Mouse (Mus musculus) midbrain, embryonic 15.5 days (tissue): Measurements from ENCODE around the gene Rras2. TPM values are rescaled to one million over a fixed set of nuclear protein-coding genes. Genes with fewer than 3 reads are reported as not detected.

Source experiments
- ATAC-seq: fragments of 200-750 bp; cut with Nextera tagmentation; replicated peaks from 2 replicates; pipeline ENCODE4 v1.8.0; 2017; ENCODE audit warnings: moderate TSS enrichment
- H3K27ac ChIP-seq: fragments of 300-500 bp; sonication (generic); 2 replicates; pipeline ENCODE4 v1.5.1; 2015; ENCODE audit warnings: mild to moderate bottlenecking, inconsistent platforms
- H3K27me3 ChIP-seq: fragments of 300-500 bp; sonication (generic); replicated peaks from 2 replicates; pipeline ENCODE4 v1.6.1; 2015; ENCODE audit warnings: inconsistent platforms
- H3K36me3 ChIP-seq: fragments of 300-500 bp; sonication (generic); replicated peaks from 2 replicates; pipeline ENCODE4 v1.6.1; 2015; ENCODE audit warnings: inconsistent platforms
- H3K4me1 ChIP-seq: fragments of 300-500 bp; sonication (generic); 2 replicates; pipeline ENCODE4 v1.6.1; 2015; ENCODE audit warnings: inconsistent platforms
- H3K4me2 ChIP-seq: fragments of 300-500 bp; sonication (generic); 2 replicates; pipeline ENCODE4 v1.6.1; 2015; ENCODE audit warnings: inconsistent platforms, mild to moderate bottlenecking, moderate library complexity
- H3K4me3 ChIP-seq: fragments of 300-500 bp; sonication (generic); 2 replicates; pipeline ENCODE4 v1.5.1; 2015; ENCODE audit warnings: mild to moderate bottlenecking, inconsistent platforms
- H3K9ac ChIP-seq: fragments of 300-500 bp; sonication (generic); 2 replicates; pipeline ENCODE4 v1.6.1; 2015; ENCODE audit warnings: mild to moderate bottlenecking, inconsistent platforms
- H3K9me3 ChIP-seq: fragments of 300-500 bp; sonication (generic); 2 replicates; pipeline ENCODE4 v1.6.1; 2016; ENCODE audit warnings: inconsistent platforms
- WGBS: fragments of 180-500 bp; shearing (Covaris S2); methylation state at CpG from one replicate; pipeline ENCODE4 v1.1.7; 2015; ENCODE audit warnings: mixed read lengths; 5-methylcytosine and 5-hydroxymethylcytosine counted together
- polyA plus RNA-seq: library from polyadenylated mRNA; unstranded; fragments of >200 nt; fragmentation: Nextera tagmentation; extraction: Ambion mirVana; gene quantifications from 2 replicates; pipeline ENCODE4 v1.2.1, GENCODE M21; 2015

Rras2 gene
- polyA plus RNA-seq, 1 experiment from 2014 or later = 21.6 TPM

- no peaks in the 10 kb centered on the region for H3K9me3 ChIP-seq
- H3K4me1 ChIP-seq = peaks cover 9% of the 10 kb centered on the region
- no peak for ATAC-seq
- H3K9ac ChIP-seq = no peak overlapping the region
- no peaks in the 10 kb centered on the region for H3K36me3 ChIP-seq
- H3K27me3 ChIP-seq = no peaks in the 10 kb centered on the region
- no peak overlapping the region for H3K4me2 ChIP-seq
- H3K27ac ChIP-seq = no peak overlapping the region
- no peak overlapping the region for H3K4me3 ChIP-seq
- 32% methylated on average over 11 of the region's 11 CpGs for WGBS
Observed at GRCm38 (mm10) chr7:114065407-114066185, 52.0 kb downstream of the Rras2 start.

- H3K9ac ChIP-seq = no peak overlapping the region
- H3K4me3 ChIP-seq = no peak overlapping the region
- H3K4me2 ChIP-seq = no peak overlapping the region
- 82% methylated on average over 6 of the region's 6 CpGs for WGBS
- H3K9me3 ChIP-seq = no peaks in the 10 kb centered on the region
- H3K27ac ChIP-seq = no peak overlapping the region
- H3K36me3 ChIP-seq = no peaks in the 10 kb centered on the region
- peaks cover 9% of the 10 kb centered on the region for H3K4me1 ChIP-seq
- no peak for ATAC-seq
- H3K27me3 ChIP-seq = no peaks in the 10 kb centered on the region
Observed at GRCm38 (mm10) chr7:114063966-114064365, 53.6 kb downstream of the Rras2 start.

GRCm38 (mm10) chr7:114063534-114063933 lies 54.0 kb downstream of the Rras2 start:
- H3K27me3 ChIP-seq = no peaks in the 10 kb centered on the region
- no peak overlapping the region for H3K27ac ChIP-seq
- peaks cover 9% of the 10 kb centered on the region for H3K4me1 ChIP-seq
- H3K9me3 ChIP-seq = no peaks in the 10 kb centered on the region
- no peak for ATAC-seq
- no peaks in the 10 kb centered on the region for H3K36me3 ChIP-seq
- no peak overlapping the region for H3K4me2 ChIP-seq
- WGBS = 68% methylated on average over 8 of the region's 8 CpGs
- H3K9ac ChIP-seq = no peak overlapping the region
- H3K4me3 ChIP-seq = no peak overlapping the region

- H3K4me2 ChIP-seq = no peak overlapping the region
- H3K4me3 ChIP-seq = no peak overlapping the region
- WGBS = 73% methylated on average over 1 of the region's 1 CpGs
- no peaks in the 10 kb centered on the region for H3K36me3 ChIP-seq
- no peak overlapping the region for H3K27ac ChIP-seq
- ATAC-seq = no peak
- no peaks in the 10 kb centered on the region for H3K27me3 ChIP-seq
- H3K9ac ChIP-seq = no peak overlapping the region
- H3K9me3 ChIP-seq = no peaks in the 10 kb centered on the region
- peaks cover 9% of the 10 kb centered on the region for H3K4me1 ChIP-seq
Observed at GRCm38 (mm10) chr7:114062451-114062850, 55.1 kb downstream of the Rras2 start.

GRCm38 (mm10) chr7:114060445-114060844 lies 57.1 kb downstream of the Rras2 start:
- WGBS = 94% methylated on average over 6 of the region's 6 CpGs
- Histone ChIP-seq H3K4me1 (no peaks in the 10 kb centered on the region), H3K36me3 (no peaks in the 10 kb centered on the region), H3K4me3 (no peak overlapping the region), H3K9me3 (no peaks in the 10 kb centered on the region), H3K4me2 (no peak overlapping the region), H3K9ac (no peak overlapping the region), H3K27ac (no peak overlapping the region), H3K27me3 (no peaks in the 10 kb centered on the region)
- no peak for ATAC-seq

GRCm38 (mm10) chr7:114058927-114059441 lies 58.6 kb downstream of the Rras2 start:
- Histone ChIP-seq H3K27me3 (no peaks in the 10 kb centered on the region), H3K9ac (no peak overlapping the region), H3K4me3 (no peak overlapping the region), H3K4me2 (no peak overlapping the region), H3K36me3 (no peaks in the 10 kb centered on the region), H3K9me3 (no peaks in the 10 kb centered on the region), H3K27ac (0 out of 2 replicates have a peak overlapping the region, but pooled peaks have one; percentile 31), H3K4me1 (no peaks in the 10 kb centered on the region)
- WGBS = 59% methylated on average over 6 of the region's 6 CpGs
- peak; percentile 56; the same call in 1 of the 2 replicates for ATAC-seq

- Histone ChIP-seq H3K4me3 (no peak overlapping the region), H3K9ac (no peak overlapping the region), H3K27me3 (no peaks in the 10 kb centered on the region), H3K27ac (no peak overlapping the region), H3K4me2 (no peak overlapping the region), H3K4me1 (no peaks in the 10 kb centered on the region), H3K36me3 (no peaks in the 10 kb centered on the region), H3K9me3 (no peaks in the 10 kb centered on the region)
- ATAC-seq = no peak
- WGBS = 94% methylated on average over 16 of the region's 16 CpGs
Observed at GRCm38 (mm10) chr7:114058166-114058565, 59.4 kb downstream of the Rras2 start.

GRCm38 (mm10) chr7:114053720-114054119 lies 63.9 kb downstream of the Rras2 start:
- Histone ChIP-seq H3K4me2 (no peak overlapping the region), H3K27ac (no peak overlapping the region), H3K9me3 (no peaks in the 10 kb centered on the region), H3K27me3 (no peaks in the 10 kb centered on the region), H3K9ac (no peak overlapping the region), H3K4me1 (no peaks in the 10 kb centered on the region), H3K36me3 (no peaks in the 10 kb centered on the region), H3K4me3 (no peak overlapping the region)
- ATAC-seq = no peak
- 87% methylated on average over 4 of the region's 4 CpGs for WGBS

- Histone ChIP-seq H3K27me3 (no peaks in the 10 kb centered on the region), H3K4me1 (0 out of 2 replicates have a peak, but pooled peaks cover 3% of the 10 kb centered on the region), H3K9ac (no peak overlapping the region), H3K4me3 (no peak overlapping the region), H3K9me3 (no peaks in the 10 kb centered on the region), H3K4me2 (no peak overlapping the region), H3K36me3 (no peaks in the 10 kb centered on the region), H3K27ac (no peak overlapping the region)
- no peak for ATAC-seq
- 93% methylated on average over 2 of the region's 2 CpGs for WGBS
Observed at GRCm38 (mm10) chr7:114045814-114046213, 71.8 kb downstream of the Rras2 start.

- Histone ChIP-seq H3K4me1 (0 out of 2 replicates have a peak, but pooled peaks cover 3% of the 10 kb centered on the region), H3K4me3 (no peak overlapping the region), H3K4me2 (no peak overlapping the region), H3K36me3 (no peaks in the 10 kb centered on the region), H3K27me3 (no peaks in the 10 kb centered on the region), H3K9me3 (no peaks in the 10 kb centered on the region), H3K27ac (0 out of 2 replicates have a peak overlapping the region, but pooled peaks have one; percentile 39), H3K9ac (no peak overlapping the region)
- 80% methylated on average over 6 of the region's 6 CpGs for WGBS
- no peak for ATAC-seq
Observed at GRCm38 (mm10) chr7:114043929-114044549, 73.5 kb downstream of the Rras2 start.

- Histone ChIP-seq H3K27ac (peak overlapping the region; percentile 39; the same call in 1 of the 2 replicates), H3K36me3 (no peaks in the 10 kb centered on the region), H3K9me3 (no peaks in the 10 kb centered on the region), H3K4me1 (0 out of 2 replicates have a peak, but pooled peaks cover 3% of the 10 kb centered on the region), H3K9ac (no peak overlapping the region), H3K4me2 (no peak overlapping the region), H3K27me3 (no peaks in the 10 kb centered on the region), H3K4me3 (no peak overlapping the region)
- ATAC-seq = peak; percentile 50; the same call in 1 of the 2 replicates
- WGBS = 77% methylated on average over 26 of the region's 26 CpGs
Observed at GRCm38 (mm10) chr7:114042973-114043928, 74.3 kb downstream of the Rras2 start.

- Histone ChIP-seq H3K4me2 (no peak overlapping the region), H3K27ac (no peak overlapping the region), H3K36me3 (no peaks in the 10 kb centered on the region), H3K4me3 (no peak overlapping the region), H3K4me1 (peaks cover 10% of the 10 kb centered on the region; the same call in 1 of the 2 replicates), H3K9me3 (no peaks in the 10 kb centered on the region), H3K27me3 (no peaks in the 10 kb centered on the region), H3K9ac (no peak overlapping the region)
- no peak for ATAC-seq
- WGBS = 80% methylated on average over 4 of the region's 4 CpGs
Observed at GRCm38 (mm10) chr7:114041349-114041748, 76.2 kb downstream of the Rras2 start.
